Mouse (Mus musculus) stomach, embryonic 14.5 days (tissue): Measurements from ENCODE around the gene Gm49373. TPM values are rescaled to one million over a fixed set of nuclear protein-coding genes. Genes with fewer than 3 reads are reported as not detected.

ENCODE experiments used
- ATAC-seq: fragments of 200-750 bp; cut with Nextera tagmentation; 2 replicates; pipeline ENCODE4 v1.8.0; 2017; ENCODE audit warnings: low read depth, moderate TSS enrichment; ENCODE audit not compliant: insufficient number of reproducible peaks, insufficient read depth, low FRiP score
- H3K27ac ChIP-seq: fragments of 300-500 bp; sonication (generic); 2 replicates; pipeline ENCODE4 v1.5.1; 2014; ENCODE audit warnings: mild to moderate bottlenecking, low read length, moderate library complexity, mixed read lengths
- H3K27me3 ChIP-seq: fragments of 300-500 bp; sonication (generic); 2 replicates; pipeline ENCODE4 v1.6.1; 2014; ENCODE audit warnings: low read length, control low read depth, mixed read lengths; ENCODE audit not compliant: control insufficient read depth, insufficient read depth
- H3K36me3 ChIP-seq: fragments of 300-500 bp; sonication (generic); 2 replicates; pipeline ENCODE4 v1.6.1; 2014; ENCODE audit warnings: mild to moderate bottlenecking, control low read depth, low read length, moderate library complexity, mixed read lengths; ENCODE audit not compliant: control insufficient read depth, insufficient read depth
- H3K4me1 ChIP-seq: fragments of 300-500 bp; sonication (generic); 2 replicates; pipeline ENCODE4 v1.6.1; 2014; ENCODE audit warnings: low read length, control low read depth, mixed read lengths; ENCODE audit not compliant: control insufficient read depth, insufficient read depth
- H3K4me2 ChIP-seq: fragments of 300-500 bp; sonication (generic); replicated peaks from 2 replicates; pipeline ENCODE4 v1.6.1; 2014; ENCODE audit warnings: low read depth, low read length, control low read depth
- H3K4me3 ChIP-seq: fragments of 300-500 bp; sonication (generic); 2 replicates; pipeline ENCODE4 v1.5.1; 2014; ENCODE audit warnings: low read depth, low read length, control low read depth
- H3K9ac ChIP-seq: fragments of 300-500 bp; sonication (generic); replicated peaks from 2 replicates; pipeline ENCODE4 v1.6.1; 2014; ENCODE audit warnings: low read depth, mild to moderate bottlenecking, control low read depth, low read length, moderate library complexity, mixed read lengths
- H3K9me3 ChIP-seq: fragments of 300-500 bp; sonication (generic); 2 replicates; pipeline ENCODE4 v1.6.1; 2016; ENCODE audit warnings: low read depth, low read length, control low read depth; ENCODE audit not compliant: control insufficient read depth
- WGBS: fragments of 180-500 bp; shearing (Covaris S2); extraction: QIAGEN DNeasy Blood & Tissue Kit; methylation state at CpG from one replicate; pipeline ENCODE4 v1.1.7; 2014; 5-methylcytosine and 5-hydroxymethylcytosine counted together
- polyA plus RNA-seq: library from polyadenylated mRNA; unstranded; fragments of >200 nt; fragmentation: Nextera tagmentation; extraction: Ambion mirVana; gene quantifications from 2 replicates; pipeline ENCODE4 v1.2.1, GENCODE M21; 2014

Gene Gm49373
- polyA plus RNA-seq, 1 experiment from 2014 or later = 0.30 TPM

DNA sequence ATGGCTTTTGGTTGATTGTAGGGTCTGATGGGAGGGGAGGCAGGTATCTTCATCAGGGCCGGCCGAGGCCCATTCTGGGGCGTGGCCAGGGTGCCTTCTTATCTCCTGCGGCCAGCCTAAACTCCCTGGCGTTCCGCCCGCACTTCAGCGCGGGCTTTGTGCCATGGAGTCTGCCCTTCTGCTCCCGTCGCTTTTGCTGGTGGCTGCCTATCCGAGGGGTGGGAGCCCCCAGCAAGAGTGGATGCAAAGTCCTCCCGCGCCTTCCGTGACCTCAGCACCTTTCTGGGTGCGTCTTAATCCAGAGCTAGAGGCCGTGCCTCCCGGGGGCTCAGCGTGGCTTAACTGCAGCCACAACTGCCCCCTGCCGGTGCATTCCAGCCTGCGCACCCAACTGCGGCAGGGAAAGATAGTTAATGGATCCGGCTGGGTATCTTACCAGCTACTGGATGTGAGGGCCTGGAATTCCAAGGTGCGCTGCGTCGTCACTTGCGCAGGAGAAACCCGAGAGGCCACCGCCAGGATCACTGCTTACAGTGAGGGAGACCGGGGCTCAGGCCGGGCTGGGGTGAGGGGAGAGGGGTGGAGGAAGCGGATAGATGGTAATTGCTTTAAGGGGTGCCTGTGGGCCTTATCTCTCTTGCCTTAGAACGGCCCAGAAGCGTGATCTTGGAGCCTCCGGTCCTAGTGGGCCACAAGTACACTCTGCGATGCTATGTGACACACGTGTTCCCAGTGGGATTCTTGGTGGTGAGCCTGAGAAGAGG, 43.4 kb downstream of the Gm49373 start, which contains the start of gene Icam4:
TSS of gene Icam4 (plus strand) at position 83 of the 764 bp plus-strand sequence.
- peak within 1 kb of the TSS; percentile 24 for H3K4me3 ChIP-seq
- no peak within 1 kb of the TSS; the same call in 1 of the 2 replicates for H3K9ac ChIP-seq
- peak; percentile 21 for ATAC-seq
- peak within 1 kb of the TSS; percentile 89 for H3K4me2 ChIP-seq
- peaks cover 26% of the 10 kb centered on the region for H3K4me1 ChIP-seq
- no peak within 1 kb of the TSS for H3K27ac ChIP-seq
- no peaks in the 10 kb centered on the region for H3K9me3 ChIP-seq
- WGBS = 3% methylated on average over 37 of the region's 37 CpGs
- H3K36me3 ChIP-seq = no peaks in the 10 kb centered on the region
- H3K27me3 ChIP-seq = peaks cover 26% of the 10 kb centered on the region

DNA sequence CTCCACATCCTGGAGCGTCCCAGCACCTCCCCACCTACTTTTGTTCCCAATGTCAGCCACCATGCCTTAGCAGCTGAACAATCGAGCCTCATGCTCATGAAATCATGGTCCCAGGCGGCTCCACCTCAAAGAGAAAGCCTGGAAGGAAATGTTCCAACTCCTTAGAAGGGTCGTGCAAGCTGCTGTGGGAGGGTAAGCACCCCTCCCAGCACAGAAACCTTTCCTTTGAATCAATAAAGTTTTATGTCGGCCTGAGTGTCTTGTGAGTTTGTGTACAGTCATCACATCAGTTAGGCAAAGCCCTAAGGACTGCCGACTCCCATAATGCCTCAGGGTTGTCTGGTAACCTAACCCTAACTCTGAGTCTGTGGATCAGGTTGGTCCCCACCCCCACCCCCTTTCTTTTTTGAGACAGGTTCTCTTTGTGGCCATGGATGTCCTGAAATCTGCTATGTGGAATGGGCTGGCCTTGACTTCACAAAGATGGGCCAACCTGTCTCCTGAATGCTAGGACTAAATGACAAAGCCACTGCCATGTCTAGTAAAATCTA, 44.3 kb downstream of the Gm49373 start:
- no peak overlapping the region for H3K27ac ChIP-seq
- no peak overlapping the region for H3K4me2 ChIP-seq
- no peak overlapping the region for H3K4me3 ChIP-seq
- H3K27me3 ChIP-seq = peaks cover 21% of the 10 kb centered on the region
- H3K9me3 ChIP-seq = no peaks in the 10 kb centered on the region
- no peak for ATAC-seq
- peaks cover 25% of the 10 kb centered on the region for H3K4me1 ChIP-seq
- H3K36me3 ChIP-seq = no peaks in the 10 kb centered on the region
- H3K9ac ChIP-seq = no peak overlapping the region
- WGBS = 72% methylated on average over 6 of the region's 6 CpGs

DNA sequence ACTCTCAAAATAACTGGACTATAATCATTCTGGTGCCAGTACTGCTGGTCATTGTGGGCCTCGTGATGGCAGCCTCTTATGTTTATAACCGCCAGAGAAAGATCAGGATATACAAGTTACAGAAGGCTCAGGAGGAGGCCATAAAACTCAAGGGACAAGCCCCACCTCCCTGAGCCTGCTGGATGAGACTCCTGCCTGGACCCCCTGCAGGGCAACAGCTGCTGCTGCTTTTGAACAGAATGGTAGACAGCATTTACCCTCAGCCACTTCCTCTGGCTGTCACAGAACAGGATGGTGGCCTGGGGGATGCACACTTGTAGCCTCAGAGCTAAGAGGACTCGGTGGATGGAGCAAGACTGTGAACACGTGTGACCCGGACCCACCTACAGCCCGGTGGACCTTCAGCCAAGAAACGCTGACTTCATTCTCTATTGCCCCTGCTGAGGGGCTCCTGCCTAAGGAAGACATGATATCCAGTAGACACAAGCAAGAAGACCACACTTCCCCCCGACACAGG, 45.1 kb downstream of the Gm49373 start:
- peaks cover 22% of the 10 kb centered on the region for H3K4me1 ChIP-seq
- H3K36me3 ChIP-seq = no peaks in the 10 kb centered on the region
- H3K27ac ChIP-seq = no peak overlapping the region
- WGBS = 57% methylated on average over 8 of the region's 8 CpGs
- peaks cover 16% of the 10 kb centered on the region for H3K27me3 ChIP-seq
- H3K9ac ChIP-seq = no peak overlapping the region
- no peak overlapping the region for H3K4me2 ChIP-seq
- H3K9me3 ChIP-seq = no peaks in the 10 kb centered on the region
- no peak overlapping the region for H3K4me3 ChIP-seq
- no peak for ATAC-seq

- no peak for ATAC-seq
- no peak overlapping the region for H3K4me3 ChIP-seq
- no peak overlapping the region for H3K27ac ChIP-seq
- H3K9me3 ChIP-seq = no peaks in the 10 kb centered on the region
- WGBS = 70% methylated on average over 12 of the region's 12 CpGs
- peaks cover 13% of the 10 kb centered on the region for H3K4me1 ChIP-seq
- H3K36me3 ChIP-seq = no peaks in the 10 kb centered on the region
- peaks cover 7% of the 10 kb centered on the region; the same call in 1 of the 2 replicates for H3K27me3 ChIP-seq
- H3K4me2 ChIP-seq = no peak overlapping the region
- no peak overlapping the region for H3K9ac ChIP-seq
Observed at GRCm38 (mm10) chr9:21026849-21027248, 46.0 kb downstream of the Gm49373 start.

DNA sequence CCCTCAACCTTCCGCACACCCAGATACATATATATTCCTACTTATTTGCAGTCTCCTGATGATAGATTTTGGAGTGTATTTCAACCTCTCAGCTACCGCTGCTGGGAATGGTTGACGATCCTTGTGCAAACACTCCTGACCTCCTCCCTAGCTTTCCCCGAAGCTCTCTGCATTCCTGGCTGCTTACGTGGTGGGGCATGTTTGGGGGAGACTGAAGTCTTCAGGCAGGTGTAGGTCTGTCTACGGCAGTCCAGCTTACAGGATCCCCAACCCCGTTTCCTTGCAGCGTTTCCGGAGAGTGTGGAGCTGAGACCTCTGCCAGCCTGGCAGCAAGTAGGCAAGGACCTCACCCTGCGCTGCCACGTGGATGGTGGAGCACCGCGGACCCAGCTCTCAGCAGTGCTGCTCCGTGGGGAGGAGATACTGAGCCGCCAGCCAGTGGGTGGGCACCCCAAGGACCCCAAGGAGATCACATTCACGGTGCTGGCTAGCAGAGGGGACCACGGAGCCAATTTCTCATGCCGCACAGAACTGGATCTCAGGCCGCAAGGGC, 47.6 kb downstream of the Gm49373 start:
- no peak overlapping the region for H3K4me3 ChIP-seq
- peak overlapping the region; percentile 10 for H3K27ac ChIP-seq
- peaks cover 11% of the 10 kb centered on the region; the same call in 1 of the 2 replicates for H3K4me1 ChIP-seq
- 0 out of 2 replicates have a peak, but pooled peaks cover 6% of the 10 kb centered on the region for H3K27me3 ChIP-seq
- H3K9ac ChIP-seq = no peak overlapping the region
- ATAC-seq = peak; percentile 42
- H3K36me3 ChIP-seq = no peaks in the 10 kb centered on the region
- 48% methylated on average over 19 of the region's 19 CpGs for WGBS
- peak overlapping the region; percentile 18; the same call in 1 of the 2 replicates for H3K4me2 ChIP-seq
- no peaks in the 10 kb centered on the region for H3K9me3 ChIP-seq

DNA sequence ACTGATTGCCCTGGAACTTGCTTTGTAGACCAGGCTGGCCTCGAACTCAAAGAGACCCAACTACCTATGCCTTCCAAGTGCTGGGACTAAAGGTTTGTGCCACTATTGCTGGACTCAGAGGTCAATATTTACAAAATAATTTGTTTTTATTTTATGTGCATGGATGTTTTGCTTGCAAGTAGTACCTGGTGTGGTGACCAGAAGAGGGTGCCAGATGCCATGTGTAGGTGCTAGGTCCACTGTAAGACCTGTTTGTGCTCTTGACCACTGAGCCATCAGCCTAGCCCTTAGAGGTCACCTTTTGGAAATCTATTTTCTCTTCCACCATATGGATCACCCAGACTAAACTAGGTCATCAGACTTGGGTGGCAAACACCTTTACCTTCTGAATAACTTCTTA, 50.2 kb downstream of the Gm49373 start:
- Histone ChIP-seq H3K4me3 (no peak overlapping the region), H3K27me3 (no peaks in the 10 kb centered on the region), H3K27ac (no peak overlapping the region), H3K36me3 (no peaks in the 10 kb centered on the region), H3K9me3 (no peaks in the 10 kb centered on the region), H3K4me1 (no peaks in the 10 kb centered on the region), H3K4me2 (no peak overlapping the region), H3K9ac (no peak overlapping the region)
- no peak for ATAC-seq
- WGBS = 80% methylated on average over 1 of the region's 1 CpGs

DNA sequence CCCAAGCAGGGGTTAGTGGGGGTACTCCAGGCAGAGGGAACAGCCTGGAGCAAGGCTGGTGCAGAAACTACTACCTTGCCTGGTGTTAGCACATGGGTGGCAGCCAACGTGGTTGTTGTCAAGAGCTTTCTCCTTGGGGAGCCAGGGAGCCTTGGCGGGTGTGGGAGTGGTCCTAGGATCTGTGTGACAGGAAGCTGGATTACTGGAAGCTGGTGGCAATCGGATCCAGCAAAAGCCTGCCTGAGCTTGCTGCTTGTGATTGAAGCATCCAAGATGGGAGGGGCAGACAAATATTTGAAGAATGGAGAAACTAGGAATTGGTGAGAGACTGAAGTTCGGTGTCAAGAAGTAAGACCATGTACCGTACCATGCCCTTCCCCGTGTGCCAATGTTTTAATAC, 50.6 kb downstream of the Gm49373 start:
- Histone ChIP-seq H3K27me3 (peaks cover 3% of the 10 kb centered on the region; the same call in 1 of the 2 replicates), H3K36me3 (no peaks in the 10 kb centered on the region), H3K9me3 (no peaks in the 10 kb centered on the region), H3K27ac (no peak overlapping the region), H3K9ac (no peak overlapping the region), H3K4me1 (no peaks in the 10 kb centered on the region), H3K4me3 (no peak overlapping the region), H3K4me2 (no peak overlapping the region)
- WGBS = 51% methylated on average over 6 of the region's 6 CpGs
- no peak for ATAC-seq

- Histone ChIP-seq H3K36me3 (no peaks in the 10 kb centered on the region), H3K9ac (no peak overlapping the region), H3K4me3 (no peak overlapping the region), H3K27me3 (peaks cover 11% of the 10 kb centered on the region; the same call in 1 of the 2 replicates), H3K9me3 (no peaks in the 10 kb centered on the region), H3K4me2 (no peak overlapping the region), H3K4me1 (peaks cover 4% of the 10 kb centered on the region; the same call in 1 of the 2 replicates), H3K27ac (no peak overlapping the region)
- WGBS = 77% methylated on average over 3 of the region's 3 CpGs
- no peak for ATAC-seq
Observed at GRCm38 (mm10) chr9:21021363-21021762, 51.5 kb downstream of the Gm49373 start.
